Mouse (Mus musculus) neural tube, embryonic 11.5 days (tissue): ENCODE results near the gene Akt1s1. TPM values are rescaled to one million over a fixed set of nuclear protein-coding genes. Genes with fewer than 3 reads are reported as not detected.

Experiments
- ATAC-seq: fragments of 200-750 bp; cut with Nextera tagmentation; 2 replicates; pipeline ENCODE4 v1.8.0; 2017; ENCODE audit warnings: moderate number of reproducible peaks, mild to moderate bottlenecking, moderate TSS enrichment, moderate library complexity; ENCODE audit not compliant: insufficient read depth, low FRiP score, low TSS enrichment
- DNase-seq: peaks from one replicate; pipeline ENCODE4 v3.0.0-alpha.2; 2015; ENCODE audit warnings: low spot score
- H3K27ac ChIP-seq: fragments of 300-500 bp; sonication (generic); 2 replicates; pipeline ENCODE4 v1.5.1; 2014; ENCODE audit warnings: low read depth, mild to moderate bottlenecking, low read length
- H3K27me3 ChIP-seq: fragments of 300-500 bp; sonication (generic); 2 replicates; pipeline ENCODE4 v1.6.1; 2014; ENCODE audit warnings: mild to moderate bottlenecking, low read length, mixed read lengths; ENCODE audit not compliant: control insufficient read depth, insufficient read depth
- H3K36me3 ChIP-seq: fragments of 300-500 bp; sonication (generic); 2 replicates; pipeline ENCODE4 v1.6.1; 2014; ENCODE audit warnings: mild to moderate bottlenecking, low read length, moderate library complexity, mixed read lengths; ENCODE audit not compliant: control insufficient read depth, insufficient read depth
- H3K4me1 ChIP-seq: fragments of 300-500 bp; sonication (generic); 2 replicates; pipeline ENCODE4 v1.6.1; 2014; ENCODE audit warnings: low read length, mixed read lengths; ENCODE audit not compliant: control insufficient read depth, insufficient read depth
- H3K4me2 ChIP-seq: fragments of 300-500 bp; sonication (generic); 2 replicates; pipeline ENCODE4 v1.6.1; 2014; ENCODE audit warnings: low read depth, mild to moderate bottlenecking, moderate library complexity
- H3K4me3 ChIP-seq: fragments of 300-500 bp; sonication (generic); 2 replicates; pipeline ENCODE4 v1.5.1; 2014; ENCODE audit warnings: low read depth, low read length
- H3K9ac ChIP-seq: fragments of 300-500 bp; sonication (generic); 2 replicates; pipeline ENCODE4 v1.6.1; 2014; ENCODE audit warnings: mild to moderate bottlenecking, low read length
- H3K9me3 ChIP-seq: fragments of 300-500 bp; sonication (generic); 2 replicates; pipeline ENCODE4 v1.6.1; 2016; ENCODE audit warnings: low read length; ENCODE audit not compliant: control insufficient read depth
- WGBS: fragments of 180-500 bp; shearing (Covaris S2); extraction: QIAGEN DNeasy Blood & Tissue Kit; methylation state at CpG from one replicate; pipeline ENCODE4 v1.1.7; 2014; 5-methylcytosine and 5-hydroxymethylcytosine counted together
- polyA plus RNA-seq: library from polyadenylated mRNA; unstranded; fragments of >200 nt; fragmentation: Nextera tagmentation; extraction: Ambion mirVana; gene quantifications from 2 replicates; pipeline ENCODE4 v1.2.1, GENCODE M21; 2014

The Akt1s1 gene
- polyA plus RNA-seq, 1 experiment from 2014 or later = 37.2 TPM

DNA sequence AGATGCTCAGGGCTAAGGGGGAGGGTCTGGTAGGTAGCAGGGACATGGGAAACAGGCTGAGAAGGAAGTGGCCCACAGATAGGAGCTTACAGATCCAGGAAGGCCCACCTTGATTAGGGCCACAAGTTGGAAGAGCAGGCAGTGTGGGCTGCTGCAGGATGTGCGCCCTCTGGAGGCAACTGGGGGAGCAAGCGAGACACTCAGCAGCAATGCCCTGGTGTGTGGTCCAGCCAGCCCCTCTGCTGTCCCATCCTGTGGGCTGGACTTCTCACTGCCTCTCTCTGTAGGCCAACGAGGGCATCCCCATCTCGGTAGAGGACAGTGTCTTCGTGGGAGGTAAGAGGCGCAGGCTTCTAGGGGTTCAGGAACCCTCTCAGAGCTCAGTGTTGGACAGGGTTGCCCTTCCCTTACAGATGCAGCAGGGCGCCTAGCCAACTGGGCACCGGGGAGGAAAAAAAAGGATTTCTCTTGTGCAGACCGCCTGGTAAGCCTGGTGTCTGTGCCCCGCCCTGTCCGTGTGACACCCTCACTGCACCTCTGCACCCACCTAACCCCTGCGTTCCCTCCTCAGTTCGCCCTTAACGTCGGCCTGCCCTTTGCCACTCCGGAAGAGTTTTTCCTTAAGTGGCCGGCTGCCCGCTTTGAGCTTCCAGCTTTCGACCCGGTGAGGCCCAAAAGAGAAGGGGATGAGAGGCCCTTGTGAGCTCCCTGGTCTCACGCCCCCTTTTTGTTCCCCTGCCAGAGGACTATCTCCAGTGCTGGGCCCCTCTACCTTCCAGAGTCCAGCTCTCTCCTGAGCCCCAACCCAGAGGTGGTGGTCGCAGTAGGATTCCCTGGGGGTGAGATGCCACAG is 12.0 kb downstream of the Akt1s1 start:
- no peak overlapping the region for H3K4me3 ChIP-seq
- peaks cover 26% of the 10 kb centered on the region for H3K36me3 ChIP-seq
- no peaks in the 10 kb centered on the region for H3K9me3 ChIP-seq
- H3K27me3 ChIP-seq = no peaks in the 10 kb centered on the region
- DNase-seq (peak; percentile 80), ATAC-seq (no peak)
- WGBS = 64% methylated on average over 22 of the region's 22 CpGs
- no peak overlapping the region for H3K9ac ChIP-seq
- H3K4me2 ChIP-seq = no peak overlapping the region
- H3K4me1 ChIP-seq = peaks cover 16% of the 10 kb centered on the region; the same call in 1 of the 2 replicates
- H3K27ac ChIP-seq = no peak overlapping the region

DNA sequence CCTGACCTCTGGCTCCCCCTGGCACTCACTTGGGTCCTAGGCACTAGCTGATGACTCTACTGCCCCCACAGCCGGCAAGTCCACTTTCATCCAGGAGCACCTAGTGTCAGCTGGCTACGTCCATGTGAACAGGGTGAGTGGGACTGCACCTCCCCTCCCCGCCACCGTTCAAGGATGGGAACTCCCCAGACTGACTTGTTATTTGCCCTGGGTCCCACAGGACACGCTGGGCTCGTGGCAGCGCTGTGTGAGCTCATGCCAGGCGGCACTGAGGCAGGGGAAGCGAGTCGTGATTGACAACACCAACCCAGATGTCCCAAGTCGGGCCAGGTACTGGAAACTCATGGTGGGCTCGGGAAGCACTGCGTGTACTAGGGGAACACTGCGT is 12.6 kb downstream of the Akt1s1 start:
- Histone ChIP-seq H3K4me1 (peaks cover 18% of the 10 kb centered on the region), H3K27me3 (no peaks in the 10 kb centered on the region), H3K4me2 (no peak overlapping the region), H3K9ac (no peak overlapping the region), H3K36me3 (peaks cover 28% of the 10 kb centered on the region), H3K27ac (no peak overlapping the region), H3K4me3 (no peak overlapping the region), H3K9me3 (no peaks in the 10 kb centered on the region)
- WGBS = 84% methylated on average over 14 of the region's 14 CpGs
- ATAC-seq (no peak), DNase-seq (no peak)

DNA sequence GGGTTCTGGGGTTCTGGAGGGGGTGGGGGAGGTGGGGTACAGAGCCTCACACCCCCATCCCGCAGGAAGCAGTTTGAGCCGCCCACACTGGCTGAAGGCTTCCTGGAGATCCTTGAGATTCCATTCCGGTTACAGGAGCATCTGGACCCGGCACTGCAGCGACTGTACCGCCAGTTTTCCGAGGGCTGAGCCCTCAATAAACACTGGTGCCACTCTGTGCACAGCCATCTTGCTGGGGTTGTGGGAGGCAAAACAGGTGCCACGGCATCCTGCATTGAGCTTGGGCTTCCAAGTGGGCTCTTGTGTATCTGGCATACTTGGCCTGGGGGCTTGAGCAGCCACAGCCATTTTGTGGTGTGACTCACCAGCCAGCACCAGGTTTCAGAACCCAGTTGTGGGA is 13.6 kb downstream of the Akt1s1 start:
- peaks cover 28% of the 10 kb centered on the region for H3K36me3 ChIP-seq
- peaks cover 24% of the 10 kb centered on the region for H3K4me1 ChIP-seq
- no peak overlapping the region for H3K4me3 ChIP-seq
- no peak for DNase-seq
- no peak for ATAC-seq
- no peaks in the 10 kb centered on the region for H3K9me3 ChIP-seq
- no peak overlapping the region; the same call in 1 of the 2 replicates for H3K9ac ChIP-seq
- no peaks in the 10 kb centered on the region for H3K27me3 ChIP-seq
- WGBS = 94% methylated on average over 8 of the region's 8 CpGs
- no peak overlapping the region for H3K27ac ChIP-seq
- no peak overlapping the region for H3K4me2 ChIP-seq

DNA sequence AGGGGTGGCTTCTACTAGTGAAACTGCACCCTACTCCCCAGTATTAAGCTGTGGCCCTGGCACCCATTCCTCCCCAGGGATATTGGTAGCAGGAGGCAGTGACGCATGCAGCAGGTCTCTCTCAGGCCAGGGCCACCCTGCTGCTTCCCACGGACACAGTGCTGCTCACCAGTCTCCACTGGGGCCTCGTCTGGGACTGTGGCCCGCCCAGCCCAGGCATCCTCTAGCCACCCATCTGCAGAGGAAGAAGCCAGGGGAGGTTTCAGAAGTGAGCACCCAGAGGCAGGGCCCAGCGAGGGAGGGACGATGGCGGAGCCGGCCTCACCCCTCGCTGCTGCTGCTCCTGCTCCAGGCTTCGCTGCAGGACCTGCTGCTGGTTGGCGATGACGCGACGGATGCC is 14.4 kb downstream of the Akt1s1 start:
- Histone ChIP-seq H3K36me3 (peaks cover 28% of the 10 kb centered on the region), H3K27ac (no peak overlapping the region), H3K4me3 (no peak overlapping the region), H3K9me3 (no peaks in the 10 kb centered on the region), H3K4me1 (peaks cover 24% of the 10 kb centered on the region), H3K9ac (no peak overlapping the region), H3K27me3 (no peaks in the 10 kb centered on the region), H3K4me2 (no peak overlapping the region)
- 88% methylated on average over 14 of the region's 14 CpGs for WGBS
- ATAC-seq (no peak), DNase-seq (no peak)

DNA sequence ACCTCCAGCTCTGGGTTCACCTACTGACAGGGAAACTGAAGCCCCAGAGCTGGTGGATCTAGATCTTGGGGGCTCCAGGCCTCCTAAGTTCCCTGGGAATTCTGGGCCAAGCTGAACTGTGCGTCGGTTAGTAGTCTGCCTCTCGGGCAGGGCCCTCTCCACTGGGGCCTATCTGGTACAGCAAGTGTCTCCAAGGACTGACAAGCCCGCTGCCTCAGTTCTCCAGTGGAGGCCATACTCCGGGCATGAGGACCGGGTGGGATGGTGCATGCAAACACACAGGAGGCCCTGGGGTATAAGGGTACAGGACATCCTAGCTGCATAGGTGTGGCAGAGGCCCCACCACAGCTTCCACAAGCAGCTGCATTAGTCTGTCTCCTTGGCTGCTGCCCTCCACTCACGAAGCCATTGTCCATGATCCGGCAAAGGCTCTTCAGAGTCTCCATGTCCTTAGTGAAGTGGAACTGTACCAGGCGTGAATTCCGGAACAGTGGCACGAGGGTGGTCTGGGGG is 15.2 kb downstream of the Akt1s1 start:
- H3K36me3 ChIP-seq = peaks cover 28% of the 10 kb centered on the region
- H3K27ac ChIP-seq = no peak overlapping the region
- ATAC-seq (no peak), DNase-seq (no peak)
- peaks cover 24% of the 10 kb centered on the region for H3K4me1 ChIP-seq
- H3K4me3 ChIP-seq = no peak overlapping the region
- H3K4me2 ChIP-seq = no peak overlapping the region
- H3K9ac ChIP-seq = no peak overlapping the region
- H3K9me3 ChIP-seq = no peaks in the 10 kb centered on the region
- H3K27me3 ChIP-seq = no peaks in the 10 kb centered on the region
- WGBS = 88% methylated on average over 11 of the region's 11 CpGs

DNA sequence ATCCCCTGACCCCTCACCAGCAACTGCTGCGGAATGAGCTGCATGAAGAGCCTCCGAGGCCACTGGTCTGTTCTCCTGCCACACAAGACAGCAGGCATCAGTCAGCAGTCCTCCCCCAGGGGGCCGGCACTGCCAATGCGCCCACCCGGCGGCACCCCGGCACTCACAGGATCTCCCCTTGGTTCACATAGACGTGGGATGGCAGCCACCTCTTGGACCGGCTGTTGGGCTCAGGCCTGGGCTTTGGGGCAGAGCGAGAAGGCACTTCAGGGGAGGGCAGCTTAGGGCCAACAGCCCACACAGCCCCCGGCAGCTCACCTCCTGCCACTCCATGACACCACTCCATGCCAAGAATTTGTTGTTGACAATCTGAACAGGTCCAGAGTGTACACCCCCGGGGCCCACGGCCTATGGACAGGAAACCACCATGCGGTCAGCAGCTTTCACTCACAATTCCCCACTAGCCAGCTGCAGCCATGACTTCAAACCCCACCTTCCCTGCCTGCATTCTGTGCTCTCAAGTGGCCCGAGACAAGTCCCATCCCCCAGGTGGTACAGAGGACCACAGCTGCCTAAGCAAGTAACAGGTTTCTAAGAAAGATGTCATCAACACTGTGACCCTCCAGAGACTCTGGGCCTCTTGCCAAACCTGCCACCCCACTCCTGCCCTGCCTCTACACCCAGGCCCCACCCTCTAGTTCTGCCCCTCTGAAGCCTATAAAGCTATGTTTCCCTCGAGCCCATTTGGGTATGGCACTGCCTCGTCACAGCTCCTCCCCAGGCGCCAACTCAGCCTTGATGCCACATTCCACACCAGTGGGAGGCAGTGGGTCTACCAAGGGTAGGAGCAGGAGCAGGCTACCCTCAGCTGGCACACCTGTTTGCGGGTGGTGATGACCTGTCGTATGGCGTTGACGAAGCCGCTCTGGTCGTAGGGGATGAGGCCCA is 16.1 kb downstream of the Akt1s1 start:
- Histone ChIP-seq H3K36me3 (peaks cover 28% of the 10 kb centered on the region), H3K9ac (no peak overlapping the region), H3K27ac (no peak overlapping the region), H3K27me3 (no peaks in the 10 kb centered on the region), H3K4me3 (no peak overlapping the region), H3K4me1 (peaks cover 24% of the 10 kb centered on the region), H3K9me3 (no peaks in the 10 kb centered on the region), H3K4me2 (no peak overlapping the region)
- WGBS = 91% methylated on average over 24 of the region's 24 CpGs
- DNase-seq (no peak), ATAC-seq (no peak)

DNA sequence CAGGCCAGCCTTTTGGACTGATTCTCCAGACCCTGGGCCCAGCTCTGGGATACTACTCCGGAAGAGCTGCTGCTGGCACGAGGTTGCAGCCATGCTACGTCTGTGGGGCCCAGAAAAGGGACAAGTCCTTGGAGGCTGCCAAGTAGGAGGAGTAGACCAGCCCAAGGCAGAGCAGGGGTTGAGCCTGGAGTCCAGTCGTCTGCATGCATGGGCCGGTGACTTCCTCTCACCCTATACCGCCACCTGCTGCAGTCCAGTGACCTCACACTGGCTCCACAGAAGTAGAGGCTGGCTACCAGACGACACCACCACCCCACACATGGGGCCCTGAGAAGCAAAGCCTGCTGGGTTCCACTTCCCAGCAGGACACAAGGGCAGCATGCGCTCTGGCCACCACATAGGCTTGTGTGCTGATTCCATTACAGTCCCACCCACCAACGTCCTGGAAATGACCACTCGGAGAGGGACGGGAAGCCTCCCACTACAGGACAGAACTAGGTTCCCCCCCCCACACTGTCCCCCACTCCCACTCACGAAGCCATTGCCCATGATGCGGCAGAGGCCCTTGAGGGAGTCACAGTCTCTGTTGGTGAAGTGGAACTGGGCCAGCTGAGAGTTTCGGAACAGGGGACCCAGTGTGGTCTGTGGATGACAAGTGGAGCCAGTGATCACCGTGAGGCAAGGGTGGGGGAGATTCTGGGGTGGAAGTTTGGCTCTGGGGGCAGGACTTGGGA is 17.7 kb downstream of the Akt1s1 start:
- Histone ChIP-seq H3K27me3 (no peaks in the 10 kb centered on the region), H3K4me1 (peaks cover 28% of the 10 kb centered on the region), H3K4me3 (no peak overlapping the region), H3K4me2 (no peak overlapping the region), H3K9me3 (no peaks in the 10 kb centered on the region), H3K36me3 (peaks cover 28% of the 10 kb centered on the region), H3K27ac (no peak overlapping the region), H3K9ac (no peak overlapping the region; the same call in 1 of the 2 replicates)
- WGBS = 69% methylated on average over 15 of the region's 15 CpGs
- ATAC-seq = no peak
- no peak for DNase-seq

DNA sequence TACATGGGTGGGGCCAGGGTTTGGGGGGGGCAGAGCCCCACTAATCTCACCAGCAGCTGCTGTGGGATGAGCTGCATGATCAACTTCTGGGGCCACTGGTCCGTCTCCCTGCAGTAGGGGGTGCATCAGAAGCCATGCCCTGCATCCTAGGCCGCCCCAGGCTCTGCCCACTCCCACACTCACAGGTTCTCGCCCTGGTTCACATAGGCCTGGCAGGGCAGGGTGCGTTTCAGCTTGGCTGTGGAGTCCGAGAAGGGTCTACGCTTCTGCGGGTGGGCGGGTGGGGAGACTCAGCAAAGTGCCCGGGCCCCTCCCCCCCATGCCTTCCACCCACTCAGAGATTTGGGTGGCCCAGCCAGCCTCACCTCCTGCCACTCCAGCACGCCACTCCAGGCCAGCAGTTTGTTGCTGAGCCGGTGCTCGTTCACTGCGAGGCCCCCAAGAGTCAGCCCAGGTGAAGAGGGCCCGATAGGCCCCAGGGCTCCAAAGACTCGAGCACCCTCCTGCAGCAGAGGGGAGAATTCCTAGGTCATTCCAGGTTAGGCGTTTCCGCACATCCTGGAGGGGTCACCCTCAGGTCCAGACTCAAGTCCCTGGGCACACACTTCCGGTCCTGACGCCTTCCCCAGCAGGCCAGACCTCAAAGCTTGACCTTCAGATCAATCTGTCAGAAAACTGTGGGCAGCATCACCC is 18.4 kb downstream of the Akt1s1 start:
- Histone ChIP-seq H3K9ac (no peak overlapping the region), H3K4me2 (peak overlapping the region; percentile 83), H3K27me3 (no peaks in the 10 kb centered on the region), H3K9me3 (no peaks in the 10 kb centered on the region), H3K36me3 (peaks cover 24% of the 10 kb centered on the region), H3K4me1 (peaks cover 28% of the 10 kb centered on the region), H3K27ac (0 out of 2 replicates have a peak overlapping the region, but pooled peaks have one; percentile 10), H3K4me3 (peak overlapping the region; percentile 99)
- no peak for DNase-seq
- ATAC-seq = no peak
- WGBS = 79% methylated on average over 19 of the region's 19 CpGs
